Mouse (Mus musculus) heart, adult 2 months (tissue): ENCODE data around the gene Dpp10.

ENCODE experiments used
- CTCF ChIP-seq: fragments of 200-600 bp; IDR thresholded peaks from 2 replicates; pipeline ENCODE4 v1.8.1; 2022; ENCODE audit warnings: antibody characterized with exemption, mild to moderate bottlenecking, moderate library complexity
- EP300 ChIP-seq: fragments of 200-500 bp; IDR thresholded peaks from 2 replicates; pipeline ENCODE4 v1.6.1; 2011; ENCODE audit warnings: low read depth, low read length, control low read depth; ENCODE audit not compliant: insufficient read depth
- POLR2A ChIP-seq: fragments of 200-500 bp; IDR thresholded peaks from 2 replicates; pipeline ENCODE4 v1.6.1; 2011; ENCODE audit warnings: mild to moderate bottlenecking, low read depth, low read length, control low read depth; ENCODE audit not compliant: insufficient read depth

GRCm38 (mm10) chr1:123978597-123978996, 66.8 kb downstream of the Dpp10 start:
- TF ChIP-seq CTCF (no peak), POLR2A (no peak), EP300 (no peak)
